Mouse (Mus musculus) thymus, postnatal 0 days (tissue): Measurements from ENCODE around the gene Prss35. TPM values are rescaled to one million over a fixed set of nuclear protein-coding genes. Genes with fewer than 3 reads are reported as not detected.

ENCODE experiments used
- DNase-seq: peaks from one replicate; pipeline ENCODE4 v3.0.0-alpha.2; 2015; ENCODE audit warnings: low spot score
- polyA plus RNA-seq: library from polyadenylated mRNA; unstranded; fragments of >200 nt; fragmentation: Nextera tagmentation; extraction: Ambion mirVana; gene quantifications from 2 replicates; pipeline ENCODE4 v1.2.1, GENCODE M21; 2015

The Prss35 gene
- polyA plus RNA-seq, 1 experiment from 2014 or later, result 0.35 TPM

GRCm38 (mm10) chr9:86729811-86730210, 13.6 kb upstream of the Prss35 start:
- DNase-seq, result no peak

GRCm38 (mm10) chr9:86734357-86734756, 9.1 kb upstream of the Prss35 start:
- DNase-seq, result no peak

GRCm38 (mm10) chr9:86734795-86735194, 8.7 kb upstream of the Prss35 start:
- no peak for DNase-seq

GRCm38 (mm10) chr9:86736991-86737390, 6.5 kb upstream of the Prss35 start:
- DNase-seq, result no peak

GRCm38 (mm10) chr9:86738067-86738466, 5.4 kb upstream of the Prss35 start:
- DNase-seq, result no peak

DNA sequence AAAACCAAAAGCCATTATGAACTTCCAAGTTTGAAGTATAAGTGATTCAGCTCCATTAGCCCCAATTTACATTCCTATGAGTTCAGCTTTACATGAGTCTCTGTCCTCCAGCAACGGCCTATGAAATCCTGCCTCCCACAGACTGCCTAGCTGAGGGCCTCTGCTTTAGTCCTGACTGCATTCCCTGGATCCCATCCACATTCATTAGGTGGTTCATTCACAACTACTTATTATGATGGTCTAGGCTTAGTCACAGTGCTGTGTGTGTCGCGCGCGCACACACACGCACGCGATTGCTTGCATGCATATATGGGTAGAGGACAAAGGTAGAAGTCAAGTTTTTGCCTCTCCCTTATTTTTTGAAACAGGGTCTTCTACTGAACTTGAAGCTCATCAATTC, 4.6 kb upstream of the Prss35 start:
- no peak for DNase-seq

DNA sequence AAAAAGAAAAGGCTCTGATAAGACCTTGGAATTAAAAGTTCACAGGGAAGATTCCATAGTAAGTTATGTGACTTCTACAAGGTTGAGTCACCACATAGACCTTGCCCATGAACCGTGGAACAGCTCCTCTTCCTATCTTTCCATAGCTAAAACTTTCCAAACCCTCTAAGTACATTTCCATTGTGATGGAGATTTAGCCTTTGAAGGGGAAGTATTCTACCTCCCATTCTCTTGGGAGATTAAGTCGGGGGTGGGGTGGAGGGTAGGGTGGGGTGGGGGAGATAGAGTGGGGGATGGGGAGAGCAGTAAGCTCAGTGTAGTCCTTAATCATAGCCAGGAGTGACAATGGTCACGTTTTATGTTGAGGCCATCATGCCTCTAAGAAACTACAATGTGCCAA, 3.5 kb upstream of the Prss35 start:
- DNase-seq, result no peak

GRCm38 (mm10) chr9:86744041-86744440, 592 bp downstream of the Prss35 start:
- DNase-seq, result no peak

GRCm38 (mm10) chr9:86745926-86746581, 2.6 kb downstream of the Prss35 start:
- peak; percentile 49 for DNase-seq

- DNase-seq, result no peak
These were observed 19.3 kb downstream of the Prss35 start for GRCm38 (mm10) chr9:86762477-86763376.

- DNase-seq, result no peak
These were observed 20.6 kb downstream of the Prss35 start for GRCm38 (mm10) chr9:86764002-86764401.

GRCm38 (mm10) chr9:86766991-86767390, 23.5 kb downstream of the Prss35 start:
- no peak for DNase-seq

DNA sequence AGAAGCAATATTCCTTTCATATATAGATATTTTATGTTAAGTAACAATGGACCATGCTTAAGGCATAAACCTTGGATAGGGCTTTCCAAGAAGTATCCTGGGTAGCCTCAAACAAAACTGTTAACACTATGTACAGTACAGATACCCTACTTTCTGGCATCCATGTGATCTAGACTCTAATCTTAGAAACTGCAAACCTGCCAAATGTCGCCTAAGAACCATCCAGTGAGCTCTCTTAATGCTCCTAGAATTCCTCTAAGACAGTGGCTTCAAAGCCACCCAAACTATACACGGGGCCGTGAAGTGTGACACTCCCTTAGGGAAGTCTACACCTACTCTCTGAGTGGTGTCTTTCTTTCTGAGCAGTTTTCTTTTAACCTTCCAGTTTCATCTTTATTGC, 29.4 kb downstream of the Prss35 start:
- DNase-seq, result no peak

DNA sequence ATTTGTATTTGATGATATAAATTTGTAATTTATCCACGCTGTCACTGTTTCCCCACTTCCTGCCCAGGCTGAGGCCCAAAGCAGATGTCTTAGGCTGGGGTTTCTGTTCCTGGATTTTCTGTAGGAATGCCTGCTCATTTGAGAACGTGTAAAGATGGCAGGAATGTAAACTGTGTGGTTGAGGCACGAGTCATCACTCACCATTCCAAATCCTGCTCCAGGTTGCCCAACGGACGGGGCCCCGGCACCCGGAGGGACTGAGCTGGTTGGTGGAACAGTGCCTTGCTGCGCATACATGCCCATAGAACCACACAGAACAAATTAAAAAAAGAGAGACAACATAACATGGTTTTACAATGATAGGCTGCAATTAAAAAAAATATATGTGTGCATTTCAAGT, 30.5 kb downstream of the Prss35 start:
- no peak for DNase-seq

DNA sequence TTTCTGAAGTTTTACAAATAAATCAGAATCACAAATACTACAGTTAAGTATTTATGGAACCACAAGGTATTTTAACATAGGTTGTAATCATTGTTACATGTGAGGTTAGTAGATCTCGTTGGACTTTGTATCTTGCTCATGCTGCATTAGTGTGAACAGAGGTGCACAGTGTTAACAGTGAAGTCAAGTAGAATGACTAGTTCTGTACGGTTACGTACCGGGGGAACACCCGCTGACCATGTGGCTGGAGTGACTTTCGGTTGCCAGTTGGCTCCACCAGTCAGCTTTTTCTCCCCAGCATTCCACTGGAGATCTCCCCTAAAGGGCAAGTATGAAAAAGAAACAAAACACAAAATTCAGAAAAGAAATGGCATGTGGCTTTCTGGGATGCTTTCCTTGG, 31.9 kb downstream of the Prss35 start:
- DNase-seq, result no peak

GRCm38 (mm10) chr9:86777309-86777708, 33.9 kb downstream of the Prss35 start:
- no peak for DNase-seq

DNA sequence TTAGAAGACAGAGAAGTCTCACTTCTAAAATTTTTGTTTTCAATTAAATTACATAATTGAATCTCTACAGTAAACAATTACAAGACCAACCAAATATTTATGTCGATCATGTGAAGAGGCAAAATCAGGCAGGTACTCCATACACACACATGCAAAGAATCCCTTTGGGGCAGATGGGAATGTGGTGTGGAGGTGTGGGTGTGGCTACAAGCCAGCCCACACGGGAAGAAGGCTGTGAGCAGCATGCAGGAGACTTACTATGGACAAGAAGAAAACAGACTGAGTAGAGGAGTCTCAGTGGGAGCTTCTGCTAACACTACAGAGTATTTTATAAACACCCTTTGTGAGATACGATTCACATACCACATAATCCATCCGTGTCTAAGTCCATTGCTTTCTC, 34.8 kb downstream of the Prss35 start:
- no peak for DNase-seq

DNA sequence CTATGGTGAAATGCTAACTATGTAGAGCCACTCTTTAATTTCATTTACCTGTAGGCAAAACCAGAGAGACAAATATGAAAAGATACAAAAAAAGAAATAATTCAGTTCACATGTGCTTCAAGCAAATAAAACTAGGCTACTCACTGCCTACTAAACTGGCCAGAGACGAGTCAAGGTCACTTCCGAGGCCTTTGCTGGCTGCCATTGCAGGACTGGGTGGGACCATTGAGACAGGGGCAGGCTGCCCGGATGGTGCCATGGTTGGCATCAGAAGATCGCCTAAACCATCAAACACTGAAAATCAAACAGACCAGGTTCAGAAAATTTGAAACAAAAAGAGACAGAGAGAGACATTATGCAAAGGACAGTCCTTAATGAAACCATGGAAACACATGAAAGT, 38.0 kb downstream of the Prss35 start:
- DNase-seq, result no peak

GRCm38 (mm10) chr9:86782836-86783235, 39.4 kb downstream of the Prss35 start:
- DNase-seq, result no peak

GRCm38 (mm10) chr9:86789186-86789585, 45.7 kb downstream of the Prss35 start:
- no peak for DNase-seq

GRCm38 (mm10) chr9:86791927-86792326, 48.5 kb downstream of the Prss35 start:
- no peak for DNase-seq

DNA sequence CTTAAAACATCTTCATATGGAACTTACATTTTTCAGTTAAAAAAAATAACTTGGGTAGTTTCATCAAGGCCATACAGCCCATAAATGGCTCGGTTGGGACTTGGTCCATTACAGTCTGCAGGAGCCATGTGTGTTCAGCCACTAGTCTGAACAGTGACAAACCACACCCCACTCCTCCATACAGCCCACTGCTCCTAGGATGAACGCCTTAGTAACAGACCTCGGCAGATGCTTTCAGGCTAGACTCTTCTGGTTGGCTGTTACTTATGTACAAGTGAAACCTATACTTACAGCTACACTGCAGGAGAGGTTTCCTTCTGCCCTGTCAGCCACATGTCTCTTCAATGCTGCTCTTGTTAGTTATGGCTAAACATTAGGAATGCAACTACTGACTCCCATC, 51.8 kb downstream of the Prss35 start:
- DNase-seq, result no peak

DNA sequence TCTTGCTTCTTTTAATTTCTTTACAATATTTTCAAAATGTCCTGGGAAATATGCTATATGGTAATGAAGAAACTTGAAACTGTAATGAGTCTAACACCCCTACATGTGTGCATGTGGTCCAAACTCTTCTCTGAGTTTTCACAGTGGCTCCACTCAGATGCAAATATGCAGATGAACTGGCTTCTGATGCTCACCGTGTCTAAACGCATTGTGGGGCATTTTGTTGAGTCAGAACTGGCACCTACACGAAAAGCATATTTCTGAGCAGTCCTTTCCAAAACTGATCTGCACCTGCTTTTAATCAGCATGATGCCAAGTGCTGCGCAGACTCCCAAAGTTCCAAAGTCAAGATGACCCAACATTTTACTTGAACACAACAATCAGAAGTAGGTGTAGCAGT, 54.1 kb downstream of the Prss35 start:
- DNase-seq, result no peak
